Mouse (Mus musculus) midbrain, embryonic 10.5 days (tissue): ENCODE results near the gene Lyl1. TPM values are rescaled to one million over a fixed set of nuclear protein-coding genes. Genes with fewer than 3 reads are reported as not detected.

Source experiments
- DNase-seq: peaks from one replicate; pipeline ENCODE4 v3.0.0-alpha.2; 2017; ENCODE audit warnings: low spot score
- H3K27ac ChIP-seq: fragments of 300-500 bp; sonication (generic); replicated peaks from 2 replicates; pipeline ENCODE4 v1.5.1; 2016; ENCODE audit warnings: mild to moderate bottlenecking
- H3K27me3 ChIP-seq: fragments of 300-500 bp; sonication (generic); 2 replicates; pipeline ENCODE4 v1.6.1; 2016; ENCODE audit warnings: low read depth, mild to moderate bottlenecking; ENCODE audit not compliant: poor library complexity, severe bottlenecking
- H3K36me3 ChIP-seq: fragments of 300-500 bp; sonication (generic); 2 replicates; pipeline ENCODE4 v1.6.1; 2016; ENCODE audit warnings: mild to moderate bottlenecking, moderate library complexity
- H3K4me1 ChIP-seq: fragments of 300-500 bp; sonication (generic); 2 replicates; pipeline ENCODE4 v1.6.1; 2016
- H3K4me3 ChIP-seq: fragments of 300-500 bp; sonication (generic); 2 replicates; pipeline ENCODE4 v1.5.1; 2016; ENCODE audit warnings: mild to moderate bottlenecking, moderate library complexity
- H3K9me3 ChIP-seq: fragments of 300-500 bp; sonication (generic); replicated peaks from 2 replicates; pipeline ENCODE4 v1.6.1; 2016; ENCODE audit warnings: mild to moderate bottlenecking
- WGBS: fragments of 180-500 bp; shearing (Covaris S2); methylation state at CpG from one replicate; pipeline ENCODE4 v1.1.7; 2016; 5-methylcytosine and 5-hydroxymethylcytosine counted together
- polyA plus RNA-seq: library from polyadenylated mRNA; unstranded; fragments of >200 nt; fragmentation: Nextera tagmentation; extraction: Ambion mirVana; gene quantifications from 2 replicates; pipeline ENCODE4 v1.2.1, GENCODE M21; 2016

Gene Lyl1
- polyA plus RNA-seq = 4.8 and 5.8 TPM in 2 replicates

DNA sequence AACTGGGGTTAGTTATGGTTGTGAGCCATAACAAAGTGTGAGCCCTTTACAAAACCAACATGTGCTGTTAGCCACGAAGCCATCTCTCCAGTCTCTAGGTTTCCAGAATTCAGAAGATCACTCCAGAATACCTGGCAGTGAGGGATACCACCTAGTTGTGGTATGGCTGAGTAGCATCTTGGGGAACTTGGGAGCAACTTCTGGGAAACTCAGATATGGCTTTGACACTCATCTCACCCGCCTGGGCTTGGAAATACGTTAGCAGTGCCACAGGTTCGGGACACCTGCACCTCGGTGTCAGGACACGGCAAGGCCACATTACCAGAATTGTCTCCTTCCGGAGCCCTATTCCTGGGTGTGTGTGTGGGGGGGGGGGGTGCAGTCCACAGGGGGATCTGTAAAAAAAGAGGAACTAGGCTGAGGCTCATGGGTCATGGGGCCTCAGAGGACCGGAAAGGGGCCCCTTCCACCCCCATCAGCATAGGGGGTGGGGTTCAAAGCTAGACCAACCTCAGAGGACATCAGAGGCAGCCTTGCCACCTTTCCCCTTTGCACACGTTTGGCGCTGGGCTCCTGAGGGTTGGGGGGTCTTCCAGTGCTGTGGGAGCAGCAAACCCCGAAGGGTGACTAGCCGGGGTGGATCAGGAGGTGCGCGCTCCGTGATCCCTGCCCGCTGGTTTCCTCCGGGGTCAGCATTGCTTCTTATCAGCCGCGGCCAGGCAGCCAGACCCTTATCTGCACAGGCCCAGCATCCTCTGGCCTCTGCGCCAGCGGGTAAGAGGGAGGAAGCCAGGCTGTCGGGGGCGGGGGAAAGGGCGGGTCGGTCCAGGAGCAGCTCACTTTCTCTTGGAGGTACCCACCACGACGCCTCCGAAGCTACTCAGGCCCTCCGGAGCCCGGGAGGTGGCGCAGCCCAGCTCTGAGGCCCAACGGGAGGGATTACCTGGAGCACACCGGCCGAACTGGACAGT lies at the start of gene Lyl1:
Gene Lyl1, plus strand, starts transcription at position 517 of the 971 bp plus-strand sequence.
- peaks cover 73% of the 10 kb centered on the region for H3K27me3 ChIP-seq
- H3K36me3 ChIP-seq = peaks cover 40% of the 10 kb centered on the region
- WGBS = 14% methylated on average over 34 of the region's 34 CpGs
- peaks cover 39% of the 10 kb centered on the region for H3K4me1 ChIP-seq
- peak; percentile 51 for DNase-seq
- peak within 1 kb of the TSS; percentile 52; the same call in 1 of the 2 replicates for H3K27ac ChIP-seq
- no peaks in the 10 kb centered on the region for H3K9me3 ChIP-seq
- H3K4me3 ChIP-seq = peak within 1 kb of the TSS; percentile 36

DNA sequence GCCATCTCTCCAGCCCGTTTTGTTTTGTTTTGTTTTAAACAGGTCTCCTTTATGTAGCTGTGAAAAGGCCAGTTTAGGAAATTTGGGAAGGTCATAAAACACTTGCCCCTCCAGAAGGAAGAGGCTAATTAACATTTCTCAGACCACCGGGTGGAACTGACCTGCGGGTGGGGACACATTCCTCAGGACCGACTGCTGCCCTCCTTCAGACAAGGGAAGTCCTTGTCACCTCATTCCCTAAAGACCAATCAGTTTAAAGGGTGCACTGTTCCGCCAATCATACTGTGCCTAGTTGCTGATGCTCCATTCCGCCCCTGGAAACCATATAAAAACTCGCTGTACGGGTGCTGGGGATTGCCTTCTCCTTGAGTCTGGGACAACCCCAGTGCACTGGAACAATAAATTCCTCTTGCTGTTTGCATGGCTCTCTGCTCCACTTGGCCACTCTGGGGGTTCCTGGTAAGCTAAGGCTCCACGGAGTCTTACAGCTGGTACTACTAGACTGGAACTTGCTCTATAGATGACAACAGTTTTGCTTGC lies 48.1 kb upstream of the Lyl1 start:
- H3K4me1 ChIP-seq = peaks cover 57% of the 10 kb centered on the region
- H3K9me3 ChIP-seq = no peaks in the 10 kb centered on the region
- H3K36me3 ChIP-seq = no peaks in the 10 kb centered on the region
- no peak overlapping the region for H3K4me3 ChIP-seq
- 73% methylated on average over 9 of the region's 9 CpGs for WGBS
- H3K27me3 ChIP-seq = no peaks in the 10 kb centered on the region
- DNase-seq = no peak
- no peak overlapping the region for H3K27ac ChIP-seq

DNA sequence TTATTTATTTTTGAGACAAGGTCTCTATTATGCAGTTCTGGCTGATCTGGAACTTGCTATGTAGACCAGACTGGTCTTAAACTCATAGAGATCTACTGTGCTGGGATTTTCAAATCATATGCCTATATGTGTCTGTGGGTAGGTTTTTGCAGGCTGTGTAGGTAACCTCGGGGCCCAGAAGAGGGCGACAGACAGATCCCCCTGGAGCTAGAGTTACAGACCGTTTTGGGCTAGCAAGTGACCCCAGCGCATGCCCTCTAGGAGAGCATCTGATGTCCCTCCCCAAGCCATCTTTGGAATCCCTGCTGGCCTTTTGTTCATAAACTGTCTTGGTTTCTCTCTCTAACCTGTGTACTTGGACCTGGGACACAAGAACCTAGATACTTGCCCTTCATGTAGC lies 46.7 kb upstream of the Lyl1 start:
- H3K27me3 ChIP-seq = no peaks in the 10 kb centered on the region
- peaks cover 65% of the 10 kb centered on the region for H3K4me1 ChIP-seq
- no peaks in the 10 kb centered on the region for H3K36me3 ChIP-seq
- WGBS = 47% methylated on average over 4 of the region's 4 CpGs
- peak overlapping the region; percentile 91 for H3K27ac ChIP-seq
- H3K9me3 ChIP-seq = no peaks in the 10 kb centered on the region
- H3K4me3 ChIP-seq = peak overlapping the region; percentile 7; the same call in 1 of the 2 replicates
- DNase-seq = peak; percentile 44

DNA sequence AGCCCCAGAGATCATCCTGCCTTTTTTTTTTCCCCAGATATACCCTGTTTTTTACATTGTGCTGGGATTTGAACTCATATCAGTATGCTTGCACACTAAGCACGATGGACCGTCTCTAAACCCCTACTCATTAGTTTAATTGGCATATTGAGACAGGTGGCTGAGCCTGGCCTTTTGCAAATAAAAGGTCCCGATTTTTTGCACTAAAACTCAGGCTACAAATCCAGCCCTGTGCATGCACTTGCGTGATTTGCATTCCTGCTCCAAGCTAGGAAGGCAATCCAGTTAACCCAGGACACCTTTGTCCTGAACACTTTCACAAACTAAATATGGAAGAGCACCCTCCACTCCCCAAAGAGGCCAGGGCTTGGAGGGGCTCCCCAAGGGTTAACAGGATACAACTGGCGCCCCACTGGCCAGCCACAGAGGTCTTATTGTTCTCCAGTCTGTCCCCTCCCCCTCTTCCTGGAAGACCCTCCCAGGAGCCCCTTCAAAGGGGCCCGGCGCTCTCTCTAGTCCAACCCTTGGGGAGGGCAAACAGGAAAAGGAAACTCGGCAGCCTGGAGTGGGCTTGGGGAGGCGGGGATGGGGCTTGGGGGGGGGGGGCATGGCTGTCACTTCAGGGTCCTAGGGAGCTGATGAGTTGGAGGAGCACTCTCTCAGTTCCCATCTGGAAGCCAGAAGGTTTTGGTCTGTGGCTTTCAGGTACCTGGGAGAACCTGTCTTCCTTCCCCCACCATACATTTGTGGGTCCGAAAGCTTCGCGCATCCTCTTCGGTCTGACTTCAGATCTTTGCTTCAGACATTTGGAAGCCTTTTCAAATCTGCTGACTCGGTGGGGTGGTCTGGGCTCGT lies 45.7 kb upstream of the Lyl1 start:
- WGBS = under 1% methylated on average over 15 of the region's 15 CpGs
- Histone ChIP-seq H3K4me3 (peak overlapping the region; percentile 56), H3K4me1 (peaks cover 66% of the 10 kb centered on the region), H3K27me3 (no peaks in the 10 kb centered on the region), H3K9me3 (no peaks in the 10 kb centered on the region), H3K36me3 (no peaks in the 10 kb centered on the region), H3K27ac (peak overlapping the region; percentile 91)
- DNase-seq = peak; percentile 84

DNA sequence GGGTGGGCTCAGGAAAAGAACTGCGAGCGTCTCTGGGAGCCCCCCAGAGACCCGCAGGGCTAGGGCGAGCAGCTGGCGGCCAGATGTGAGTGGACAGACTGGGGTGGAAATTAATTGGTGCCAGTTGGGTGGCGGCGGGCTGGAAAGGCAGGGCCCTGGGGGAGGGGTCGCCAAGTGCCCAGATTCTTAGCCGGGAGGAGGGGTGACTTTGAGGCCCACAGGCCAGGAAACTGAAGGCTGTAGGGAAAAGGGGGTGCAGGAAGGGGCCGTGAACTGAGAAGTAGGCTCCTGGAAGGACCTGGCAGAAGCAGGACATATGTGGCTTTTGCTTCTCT lies 45.1 kb upstream of the Lyl1 start:
- H3K36me3 ChIP-seq = no peaks in the 10 kb centered on the region
- WGBS = 0% methylated on average over 10 of the region's 10 CpGs
- peak; percentile 78 for DNase-seq
- H3K9me3 ChIP-seq = no peaks in the 10 kb centered on the region
- H3K27ac ChIP-seq = peak overlapping the region; percentile 91
- peak overlapping the region; percentile 56 for H3K4me3 ChIP-seq
- no peaks in the 10 kb centered on the region for H3K27me3 ChIP-seq
- H3K4me1 ChIP-seq = peaks cover 66% of the 10 kb centered on the region

DNA sequence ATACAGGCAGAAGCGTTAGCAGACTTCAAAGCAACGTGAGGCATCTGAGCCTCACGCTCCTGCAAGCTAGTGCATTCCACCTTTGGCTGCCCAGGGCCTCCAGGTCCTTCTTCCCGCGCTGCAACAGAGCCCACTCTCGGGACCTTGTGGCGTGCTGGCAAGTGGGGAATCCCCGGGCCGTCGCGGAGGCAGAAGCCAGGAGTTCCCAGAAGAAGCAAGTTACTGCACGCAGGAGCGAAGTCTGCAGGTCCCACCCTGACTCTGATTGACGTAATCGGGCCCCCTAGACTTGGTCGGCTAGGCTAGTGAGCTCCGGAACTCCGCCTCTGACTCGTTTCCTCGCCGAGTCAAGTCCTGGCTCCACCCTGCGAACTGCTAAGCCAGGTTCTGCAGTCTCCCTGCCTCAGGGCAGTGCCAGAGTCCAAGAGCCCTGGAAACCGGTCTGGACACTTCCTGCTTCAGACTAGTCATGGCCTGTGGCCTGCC lies 44.6 kb upstream of the Lyl1 start:
- Histone ChIP-seq H3K9me3 (no peaks in the 10 kb centered on the region), H3K36me3 (no peaks in the 10 kb centered on the region), H3K4me3 (peak overlapping the region; percentile 56), H3K27ac (peak overlapping the region; percentile 91), H3K27me3 (no peaks in the 10 kb centered on the region), H3K4me1 (peaks cover 69% of the 10 kb centered on the region)
- DNase-seq = peak; percentile 72
- WGBS = 2% methylated on average over 23 of the region's 23 CpGs

DNA sequence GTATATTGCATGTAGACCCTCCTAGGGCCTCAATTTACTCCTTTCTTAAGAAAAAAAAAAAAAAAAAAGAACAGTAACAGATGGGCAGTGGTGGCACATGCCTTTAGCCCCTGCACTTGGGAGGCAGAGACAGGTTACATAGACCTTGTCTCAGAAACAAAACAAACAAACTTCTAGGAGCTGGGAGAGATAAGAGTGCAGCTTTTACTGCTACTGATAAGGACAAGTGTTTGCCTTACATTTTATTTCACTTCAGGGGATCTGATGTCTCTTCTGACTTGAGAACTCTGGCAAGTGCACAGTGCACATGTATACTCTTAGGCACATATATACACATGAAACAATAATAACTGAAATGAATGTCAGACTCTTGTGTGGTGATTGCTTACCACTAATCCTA lies 44.1 kb upstream of the Lyl1 start:
- H3K9me3 ChIP-seq = no peaks in the 10 kb centered on the region
- H3K27me3 ChIP-seq = no peaks in the 10 kb centered on the region
- peaks cover 74% of the 10 kb centered on the region for H3K4me1 ChIP-seq
- peak overlapping the region; percentile 91 for H3K27ac ChIP-seq
- DNase-seq = no peak
- no peaks in the 10 kb centered on the region for H3K36me3 ChIP-seq
- peak overlapping the region; percentile 56 for H3K4me3 ChIP-seq

DNA sequence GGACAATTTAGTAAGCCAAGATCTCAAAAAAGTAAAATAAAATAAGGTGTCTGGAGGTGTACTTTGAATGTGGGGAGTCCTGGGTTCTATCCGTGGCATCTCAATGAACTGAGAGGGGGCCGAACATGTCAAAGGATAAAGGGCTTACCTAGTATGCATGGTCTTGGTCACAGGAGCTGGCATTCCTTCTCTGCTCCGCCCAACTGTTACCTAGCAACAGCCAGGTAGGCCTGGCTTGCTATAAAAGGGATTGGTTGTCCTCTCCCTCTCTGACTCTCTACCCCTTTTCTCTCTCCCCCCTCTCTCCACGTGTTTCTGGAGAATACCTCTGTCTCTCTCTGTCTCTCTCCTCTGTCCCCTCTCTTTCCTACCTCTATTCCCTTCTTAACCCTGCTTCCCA lies 43.6 kb upstream of the Lyl1 start:
- 38% methylated on average over 4 of the region's 4 CpGs for WGBS
- no peak for DNase-seq
- Histone ChIP-seq H3K27ac (peak overlapping the region; percentile 59; the same call in 1 of the 2 replicates), H3K9me3 (no peaks in the 10 kb centered on the region), H3K36me3 (no peaks in the 10 kb centered on the region), H3K4me3 (no peak overlapping the region; the same call in 1 of the 2 replicates), H3K27me3 (no peaks in the 10 kb centered on the region), H3K4me1 (peaks cover 75% of the 10 kb centered on the region)

DNA sequence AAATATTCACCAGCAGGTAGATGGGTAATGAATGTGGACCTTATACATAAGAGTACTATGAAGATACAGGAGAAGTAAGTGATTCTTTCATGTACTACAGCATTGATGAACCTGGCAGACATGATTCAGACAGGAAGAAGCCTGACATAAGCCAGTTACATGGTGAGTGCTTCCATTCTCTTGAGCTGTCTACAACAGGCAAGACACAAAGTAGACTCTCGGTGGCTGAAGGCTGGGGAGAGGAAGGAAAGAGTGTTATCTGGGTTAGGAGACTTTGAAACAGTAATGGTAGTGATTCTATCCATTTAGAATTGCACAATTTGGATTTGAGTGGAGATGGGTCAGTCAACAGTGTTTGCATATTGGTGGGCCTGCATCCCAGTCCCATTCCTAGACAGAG lies 42.3 kb upstream of the Lyl1 start:
- Histone ChIP-seq H3K4me1 (peaks cover 83% of the 10 kb centered on the region), H3K27ac (no peak overlapping the region), H3K27me3 (no peaks in the 10 kb centered on the region), H3K36me3 (no peaks in the 10 kb centered on the region), H3K9me3 (no peaks in the 10 kb centered on the region), H3K4me3 (no peak overlapping the region)
- WGBS = 39% methylated on average over 1 of the region's 1 CpGs
- no peak for DNase-seq

DNA sequence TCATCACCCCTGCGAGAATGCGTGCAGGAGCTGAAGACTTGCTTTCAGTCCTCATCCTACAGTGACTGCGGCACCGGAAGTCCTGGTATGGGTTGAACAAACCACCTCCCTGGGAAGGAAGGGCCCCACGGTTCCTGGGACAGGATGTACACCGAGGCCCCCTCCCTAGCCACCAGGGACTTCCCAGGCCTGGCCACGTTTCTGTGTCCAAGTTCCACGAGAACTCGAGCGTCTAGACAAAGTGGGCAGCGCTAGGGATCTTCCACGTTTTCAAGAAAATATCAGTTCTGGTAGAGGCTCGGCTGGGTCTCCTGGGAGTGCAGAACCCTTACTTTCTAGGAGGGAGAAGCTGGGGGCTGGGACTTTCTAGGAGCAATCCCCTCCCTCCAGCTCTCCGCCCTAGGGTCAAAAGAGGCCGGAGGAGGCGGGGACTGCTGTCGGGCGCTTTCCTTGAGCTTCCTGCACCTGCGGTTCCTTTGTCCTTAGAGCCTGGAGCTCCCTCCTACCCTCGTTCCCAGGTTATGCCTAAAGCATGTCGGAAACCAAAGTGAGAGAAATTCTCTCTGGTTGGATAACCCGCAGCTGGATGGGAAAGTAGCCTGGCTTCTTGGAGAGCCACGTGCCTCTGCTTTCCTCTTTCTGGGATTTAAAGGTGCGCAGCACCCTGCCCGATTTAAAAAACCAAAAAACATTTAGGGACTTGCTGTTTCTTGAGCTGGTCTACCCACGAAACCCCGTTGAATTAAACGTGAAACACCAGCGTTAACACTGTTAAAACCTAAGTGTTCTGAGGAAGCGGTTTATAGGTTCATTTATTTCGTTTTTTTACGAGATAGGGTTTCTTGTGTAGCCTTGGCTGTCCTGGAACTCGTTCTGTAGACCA lies 41.1 kb upstream of the Lyl1 start:
- H3K9me3 ChIP-seq = no peaks in the 10 kb centered on the region
- H3K36me3 ChIP-seq = no peaks in the 10 kb centered on the region
- peaks cover 83% of the 10 kb centered on the region for H3K4me1 ChIP-seq
- peak overlapping the region; percentile 94 for H3K27ac ChIP-seq
- WGBS = under 1% methylated on average over 33 of the region's 33 CpGs
- H3K4me3 ChIP-seq = peak overlapping the region; percentile 87
- H3K27me3 ChIP-seq = no peaks in the 10 kb centered on the region
- peak; percentile 82 for DNase-seq

DNA sequence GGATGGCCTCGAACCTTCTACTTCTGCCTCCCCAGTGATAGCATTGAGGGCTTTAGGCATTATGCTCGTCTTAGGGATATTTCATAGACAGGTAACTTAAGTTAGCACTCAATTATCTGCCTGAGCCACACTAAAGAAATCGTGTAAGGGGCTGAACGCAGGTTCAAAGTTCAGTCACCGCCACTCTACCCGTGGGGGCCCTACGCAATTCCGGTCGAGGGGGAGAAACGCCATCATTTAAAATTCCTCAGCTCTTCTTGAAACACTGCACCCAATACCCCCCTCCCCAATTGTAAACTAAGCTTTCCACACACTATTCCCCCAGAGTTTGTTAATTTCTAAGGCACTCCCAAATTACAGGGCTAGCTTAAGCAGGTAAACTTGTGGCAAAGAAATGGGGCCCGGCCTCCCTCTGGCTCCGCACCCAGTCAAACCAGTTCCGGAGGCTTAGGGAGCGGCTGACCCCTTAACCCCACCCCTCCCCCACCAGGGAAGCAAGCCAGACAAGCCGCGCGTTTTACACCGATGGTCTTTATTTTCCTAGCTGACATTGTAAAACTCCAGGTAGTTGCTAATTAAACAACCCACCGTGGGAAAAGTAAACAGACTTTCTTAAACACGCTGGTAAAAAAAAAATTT lies 40.3 kb upstream of the Lyl1 start:
- WGBS = under 1% methylated on average over 20 of the region's 20 CpGs
- DNase-seq = peak; percentile 73
- peaks cover 83% of the 10 kb centered on the region for H3K4me1 ChIP-seq

More for the DNA sequence above, 40.3 kb upstream of the Lyl1 start:
- no peaks in the 10 kb centered on the region for H3K27me3 ChIP-seq
- peak overlapping the region; percentile 87 for H3K4me3 ChIP-seq
- H3K9me3 ChIP-seq = no peaks in the 10 kb centered on the region
- peak overlapping the region; percentile 94 for H3K27ac ChIP-seq
- no peaks in the 10 kb centered on the region for H3K36me3 ChIP-seq
